Mouse (Mus musculus): ENCODE results near the gene Mvd.

- TF ChIP-seq CTCF (IDR thresholded peaks at IDR 0.05; ENCODE audit: extremely low read depth, insufficient read length, insufficient replicate concordance, low read depth, low read length), result no peak
- no peak for TF ChIP-seq POLR2A (IDR thresholded peaks at IDR 0.05; ENCODE audit: low read depth, low read length)
Observed at GRCm38 (mm10) chr8:122428163-122428562, 15.1 kb downstream of the Mvd start.

Data from small intestine, adult 2 months (tissue).